Mouse (Mus musculus): ENCODE measurements around the gene Stxbp6. TPM values are rescaled to one million over a fixed set of nuclear protein-coding genes. Genes with fewer than 3 reads are reported as not detected.

Stxbp6 gene
- polyA plus RNA-seq, 1 experiment from 2014 or later, result 20.3 TPM

DNA sequence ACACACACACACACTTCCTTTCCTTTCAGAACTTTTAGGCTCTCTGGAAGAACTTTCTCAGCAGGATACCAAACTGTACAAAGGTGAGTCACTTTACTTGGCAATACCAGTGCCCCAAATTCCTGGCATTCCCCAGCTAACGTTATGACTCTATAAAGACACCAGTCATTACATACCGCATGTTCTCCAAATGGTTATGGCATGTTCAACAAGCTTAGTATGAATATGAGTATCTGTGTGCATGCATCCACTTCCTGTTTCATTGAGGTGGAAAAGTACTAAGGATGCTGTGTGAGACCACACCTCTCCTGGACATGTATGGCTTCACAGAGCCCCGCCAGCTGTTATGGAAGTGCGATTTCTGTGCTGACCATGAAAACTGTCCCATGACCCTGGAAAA lies 27.3 kb downstream of the Stxbp6 start:
- Histone ChIP-seq H3K9me3 (replicated peaks; ENCODE audit: low read length) (no peaks in the 10 kb centered on the region), H3K9ac (ENCODE audit: low read depth, low read length) (no peak overlapping the region), H3K4me2 (ENCODE audit: low read length) (peak overlapping the region; percentile 19), H3K4me1 (replicated peaks; ENCODE audit: insufficient read depth, low read length) (0 out of 2 replicates have a peak, but pooled peaks cover 3% of the 10 kb centered on the region), H3K27ac (peak overlapping the region; percentile 65), H3K27me3 (ENCODE audit: insufficient read depth, low read length) (no peaks in the 10 kb centered on the region), H3K36me3 (ENCODE audit: insufficient read depth, low read length) (no peaks in the 10 kb centered on the region), H3K4me3 (replicated peaks; ENCODE audit: low read depth, low read length) (no peak overlapping the region)
- TF ChIP-seq CTCF (IDR thresholded peaks at IDR 0.05; ENCODE audit: low read depth), result no peak
- 32% methylated on average over 4 of the region's 4 CpGs for WGBS
- peak; percentile 46 for DNase-seq (ENCODE audit: low spot score)
- ATAC-seq (replicated peaks; ENCODE audit: low FRiP score, low read depth), result peak; percentile 81; the same call in 1 of the 2 replicates

DNA sequence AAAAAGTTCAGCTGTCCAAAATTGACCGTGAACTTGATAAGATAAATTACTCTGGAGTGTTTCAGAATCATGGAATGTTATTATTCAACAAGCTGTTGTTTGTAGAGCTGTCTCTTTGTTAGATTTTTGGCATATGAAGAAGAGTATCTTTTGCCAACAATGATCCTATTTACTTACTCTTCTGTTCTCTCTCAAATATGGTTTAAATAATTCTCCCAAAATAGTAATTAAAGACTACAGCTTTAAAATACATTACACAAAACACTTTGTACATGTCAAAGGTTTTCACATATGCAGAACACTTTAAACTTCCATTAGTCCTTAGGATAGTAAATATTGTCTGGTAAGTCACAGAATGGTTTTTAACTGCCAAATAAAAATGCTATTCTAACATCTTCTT lies 29.9 kb downstream of the Stxbp6 start:
- Histone ChIP-seq H3K4me2 (ENCODE audit: low read length) (no peak overlapping the region), H3K4me3 (replicated peaks; ENCODE audit: low read depth, low read length) (no peak overlapping the region), H3K9ac (ENCODE audit: low read depth, low read length) (no peak overlapping the region), H3K36me3 (ENCODE audit: insufficient read depth, low read length) (no peaks in the 10 kb centered on the region), H3K27me3 (ENCODE audit: insufficient read depth, low read length) (no peaks in the 10 kb centered on the region), H3K9me3 (replicated peaks; ENCODE audit: low read length) (no peaks in the 10 kb centered on the region), H3K4me1 (replicated peaks; ENCODE audit: insufficient read depth, low read length) (0 out of 2 replicates have a peak, but pooled peaks cover 3% of the 10 kb centered on the region), H3K27ac (no peak overlapping the region)
- no peak for TF ChIP-seq CTCF (IDR thresholded peaks at IDR 0.05; ENCODE audit: low read depth)
- peak; percentile 62 for DNase-seq (ENCODE audit: low spot score)
- 45% methylated on average over 1 of the region's 1 CpGs for WGBS
- no peak for ATAC-seq (replicated peaks; ENCODE audit: low FRiP score, low read depth)

- no peaks in the 10 kb centered on the region for H3K36me3 ChIP-seq (ENCODE audit: insufficient read depth, low read length)
- no peak overlapping the region for H3K4me2 ChIP-seq (ENCODE audit: low read length)
- no peaks in the 10 kb centered on the region for H3K9me3 ChIP-seq (replicated peaks; ENCODE audit: low read length)
- 0 out of 2 replicates have a peak, but pooled peaks cover 3% of the 10 kb centered on the region for H3K4me1 ChIP-seq (replicated peaks; ENCODE audit: insufficient read depth, low read length)
- no peak for TF ChIP-seq CTCF (IDR thresholded peaks at IDR 0.05; ENCODE audit: low read depth)
- no peak overlapping the region for H3K9ac ChIP-seq (ENCODE audit: low read depth, low read length)
- no peaks in the 10 kb centered on the region for H3K27me3 ChIP-seq (ENCODE audit: insufficient read depth, low read length)
- no peak overlapping the region for H3K4me3 ChIP-seq (replicated peaks; ENCODE audit: low read depth, low read length)
- 74% methylated on average over 10 of the region's 10 CpGs for WGBS
- no peak overlapping the region for H3K27ac ChIP-seq
- ATAC-seq (replicated peaks; ENCODE audit: low FRiP score, low read depth) (no peak), DNase-seq (ENCODE audit: low spot score) (no peak)
Measured at GRCm38 (mm10) chr12:45042591-45043091, 31.9 kb downstream of the Stxbp6 start.

GRCm38 (mm10) chr12:45037496-45037895 lies 37.0 kb downstream of the Stxbp6 start:
- DNase-seq (ENCODE audit: low spot score) (peak; percentile 36), ATAC-seq (replicated peaks; ENCODE audit: low FRiP score, low read depth) (no peak)
- Histone ChIP-seq H3K4me2 (ENCODE audit: low read length) (no peak overlapping the region), H3K9me3 (replicated peaks; ENCODE audit: low read length) (no peaks in the 10 kb centered on the region), H3K4me3 (replicated peaks; ENCODE audit: low read depth, low read length) (no peak overlapping the region), H3K27ac (peak overlapping the region; percentile 20; the same call in 1 of the 2 replicates), H3K27me3 (ENCODE audit: insufficient read depth, low read length) (no peaks in the 10 kb centered on the region), H3K36me3 (ENCODE audit: insufficient read depth, low read length) (no peaks in the 10 kb centered on the region), H3K9ac (ENCODE audit: low read depth, low read length) (no peak overlapping the region), H3K4me1 (replicated peaks; ENCODE audit: insufficient read depth, low read length) (no peaks in the 10 kb centered on the region)
- no peak for TF ChIP-seq CTCF (IDR thresholded peaks at IDR 0.05; ENCODE audit: low read depth)
- 75% methylated on average over 1 of the region's 1 CpGs for WGBS

- Histone ChIP-seq H3K36me3 (ENCODE audit: insufficient read depth, low read length) (no peaks in the 10 kb centered on the region), H3K4me1 (replicated peaks; ENCODE audit: insufficient read depth, low read length) (no peaks in the 10 kb centered on the region), H3K27me3 (ENCODE audit: insufficient read depth, low read length) (no peaks in the 10 kb centered on the region), H3K9me3 (replicated peaks; ENCODE audit: low read length) (no peaks in the 10 kb centered on the region), H3K27ac (no peak overlapping the region), H3K9ac (ENCODE audit: low read depth, low read length) (no peak overlapping the region), H3K4me3 (replicated peaks; ENCODE audit: low read depth, low read length) (no peak overlapping the region), H3K4me2 (ENCODE audit: low read length) (no peak overlapping the region)
- peak; percentile 67 for DNase-seq (ENCODE audit: low spot score)
- no peak for TF ChIP-seq CTCF (IDR thresholded peaks at IDR 0.05; ENCODE audit: low read depth)
- ATAC-seq (replicated peaks; ENCODE audit: low FRiP score, low read depth), result no peak
- 29% methylated on average over 4 of the region's 4 CpGs for WGBS
Measured at GRCm38 (mm10) chr12:45037091-45037490, 37.4 kb downstream of the Stxbp6 start.

DNA sequence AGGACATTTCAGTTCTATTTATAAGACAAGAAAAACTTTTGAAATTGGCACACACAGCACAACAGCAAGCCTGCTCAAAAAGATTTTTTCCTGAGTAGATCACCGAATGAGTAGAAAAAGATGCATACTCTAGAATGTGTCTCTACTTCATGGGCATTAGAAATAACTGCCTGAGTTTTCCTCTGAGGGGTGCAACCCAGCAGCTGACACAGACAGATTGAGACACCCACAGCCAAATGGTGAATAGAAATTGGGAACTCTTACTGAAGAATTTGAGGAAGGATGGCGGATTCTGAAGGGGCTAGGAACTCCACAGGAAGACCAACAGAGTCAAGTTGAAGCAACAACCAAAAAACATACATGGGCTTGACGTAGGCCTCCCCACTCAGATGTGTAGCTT lies 43.8 kb downstream of the Stxbp6 start:
- ATAC-seq (replicated peaks; ENCODE audit: low FRiP score, low read depth), result no peak
- no peak overlapping the region for H3K27ac ChIP-seq
- DNase-seq (ENCODE audit: low spot score), result no peak
- 92% methylated on average over 3 of the region's 3 CpGs for WGBS
- no peaks in the 10 kb centered on the region for H3K27me3 ChIP-seq (ENCODE audit: insufficient read depth, low read length)
- H3K9ac ChIP-seq (ENCODE audit: low read depth, low read length), result no peak overlapping the region
- no peak overlapping the region for H3K4me3 ChIP-seq (replicated peaks; ENCODE audit: low read depth, low read length)
- no peaks in the 10 kb centered on the region for H3K4me1 ChIP-seq (replicated peaks; ENCODE audit: insufficient read depth, low read length)
- no peak for TF ChIP-seq CTCF (IDR thresholded peaks at IDR 0.05; ENCODE audit: low read depth)
- H3K4me2 ChIP-seq (ENCODE audit: low read length), result no peak overlapping the region
- H3K36me3 ChIP-seq (ENCODE audit: insufficient read depth, low read length), result no peaks in the 10 kb centered on the region
- H3K9me3 ChIP-seq (replicated peaks; ENCODE audit: low read length), result no peaks in the 10 kb centered on the region

- ATAC-seq (replicated peaks; ENCODE audit: low FRiP score, low read depth) (no peak), DNase-seq (ENCODE audit: low spot score) (no peak)
- Histone ChIP-seq H3K4me2 (ENCODE audit: low read length) (no peak overlapping the region), H3K4me3 (replicated peaks; ENCODE audit: low read depth, low read length) (no peak overlapping the region), H3K4me1 (replicated peaks; ENCODE audit: insufficient read depth, low read length) (no peaks in the 10 kb centered on the region), H3K9me3 (replicated peaks; ENCODE audit: low read length) (no peaks in the 10 kb centered on the region), H3K27me3 (ENCODE audit: insufficient read depth, low read length) (no peaks in the 10 kb centered on the region), H3K27ac (no peak overlapping the region), H3K36me3 (ENCODE audit: insufficient read depth, low read length) (no peaks in the 10 kb centered on the region), H3K9ac (ENCODE audit: low read depth, low read length) (no peak overlapping the region)
- TF ChIP-seq CTCF (IDR thresholded peaks at IDR 0.05; ENCODE audit: low read depth), result no peak
- 65% methylated on average over 1 of the region's 1 CpGs for WGBS
Measured at GRCm38 (mm10) chr12:45026347-45026746, 48.2 kb downstream of the Stxbp6 start.

All from kidney, postnatal 0 days (tissue).